In the genomic region with DNA sequence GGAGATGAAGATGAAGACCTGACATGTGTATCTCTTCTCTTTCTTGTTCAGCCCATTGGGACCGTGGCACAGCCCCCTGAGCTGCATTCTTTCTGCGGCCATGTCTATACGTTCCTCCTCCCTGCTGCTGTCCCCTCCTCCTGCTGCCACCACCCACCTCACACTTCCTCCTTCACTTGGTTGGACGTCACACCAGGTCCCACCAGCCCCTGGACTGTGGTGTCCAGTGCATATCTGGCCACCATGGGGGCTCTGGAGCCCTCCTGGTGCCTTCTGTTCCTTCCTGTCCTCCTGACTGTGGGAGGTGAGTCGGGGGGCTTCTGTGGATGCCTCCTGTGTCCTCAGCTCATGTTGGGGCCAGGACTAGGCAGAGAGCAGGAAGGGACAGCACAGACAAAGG, we compare ENCODE assay signal across 8 mouse cellular contexts. TPM values are rescaled to one million over a fixed set of nuclear protein-coding genes. Genes with fewer than 3 reads are reported as not detected.
DNase-seq lines count a peak whose midpoint lies in the region; ATAC-seq and TF ChIP-seq lines count a peak whose summit lies in the region.

A gene (plus strand): TSS at position 165 of the 400 bp plus-strand sequence.

- H3K9ac ChIP-seq in liver, embryonic 11.5 days (ENCODE audit: low read depth, low read length): no peak within 1 kb of the TSS
- no peak within 1 kb of the TSS for H3K9ac ChIP-seq in neural tube, embryonic 12.5 days

- no peak for DNase-seq in layer of hippocampus, adult 18-20 months (ENCODE audit: low spot score in 2 of 2)
- no peak for DNase-seq in layer of hippocampus, adult 9-10 months (ENCODE audit: low spot score)
- no peak for DNase-seq in hindbrain, embryonic 10.5 days (ENCODE audit: low spot score)
- no peak for DNase-seq in liver, embryonic 11.5 days (ENCODE audit: low spot score)
- no peak for DNase-seq in right cerebral cortex, postnatal 36 days (ENCODE audit: low spot score in 2 of 2)
- DNase-seq in ovary, postnatal 36 days (ENCODE audit: low spot score): no peak

- H3K4me3 ChIP-seq in cortical plate, adult 2 months (ENCODE audit: insufficient read depth, low read length): 0 out of 2 replicates have a peak within 1 kb of the TSS, but pooled peaks have one; percentile 9
- H3K4me3 ChIP-seq in hindbrain, embryonic 10.5 days: no peak within 1 kb of the TSS
- peak within 1 kb of the TSS; percentile 27 for H3K4me3 ChIP-seq in liver, embryonic 11.5 days (ENCODE audit: low read depth, low read length)
- no peak within 1 kb of the TSS for H3K4me3 ChIP-seq in neural tube, embryonic 12.5 days

- no peaks in the 10 kb centered on the region for H3K4me1 ChIP-seq in cortical plate, adult 2 months (ENCODE audit: control insufficient read depth, insufficient read depth, low read length)
- no peaks in the 10 kb centered on the region for H3K4me1 ChIP-seq in hindbrain, embryonic 10.5 days (replicated peaks)
- H3K4me1 ChIP-seq in liver, embryonic 11.5 days (replicated peaks; ENCODE audit: control insufficient read depth, insufficient read depth, low read length): no peaks in the 10 kb centered on the region
- H3K4me1 ChIP-seq in neural tube, embryonic 12.5 days: no peaks in the 10 kb centered on the region

- TF ChIP-seq POLR2A in cortical plate, adult 2 months (IDR thresholded peaks at IDR 0.05; ENCODE audit: extremely low read depth, insufficient read depth, low read length): 0 out of 2 replicates have a peak, but pooled peaks have one; percentile 28

- no peak for TF ChIP-seq CTCF in cortical plate, adult 2 months (IDR thresholded peaks at IDR 0.05; ENCODE audit: extremely low read depth, insufficient read depth, low read length)

- 75% methylated on average over 5 of the region's 5 CpGs for WGBS in hindbrain, embryonic 10.5 days
- 34% methylated on average over 5 of the region's 5 CpGs for WGBS in liver, embryonic 11.5 days
- 73% methylated on average over 5 of the region's 5 CpGs for WGBS in neural tube, embryonic 12.5 days

- no peak within 1 kb of the TSS for H3K4me2 ChIP-seq in liver, embryonic 11.5 days
- H3K4me2 ChIP-seq in neural tube, embryonic 12.5 days (replicated peaks): no peak within 1 kb of the TSS

- no peaks in the 10 kb centered on the region for H3K9me3 ChIP-seq in hindbrain, embryonic 10.5 days
- no peaks in the 10 kb centered on the region for H3K9me3 ChIP-seq in liver, embryonic 11.5 days (ENCODE audit: control insufficient read depth, low read length)
- no peaks in the 10 kb centered on the region for H3K9me3 ChIP-seq in neural tube, embryonic 12.5 days

- no peaks in the 10 kb centered on the region for H3K36me3 ChIP-seq in hindbrain, embryonic 10.5 days
- H3K36me3 ChIP-seq in liver, embryonic 11.5 days (ENCODE audit: control insufficient read depth, insufficient read depth, low read length): no peaks in the 10 kb centered on the region
- no peaks in the 10 kb centered on the region for H3K36me3 ChIP-seq in neural tube, embryonic 12.5 days

- 0 out of 2 replicates have a peak, but pooled peaks cover 8% of the 10 kb centered on the region for H3K27me3 ChIP-seq in hindbrain, embryonic 10.5 days (ENCODE audit: insufficient read depth, poor library complexity, severe bottlenecking)
- no peaks in the 10 kb centered on the region for H3K27me3 ChIP-seq in liver, embryonic 11.5 days (replicated peaks; ENCODE audit: control insufficient read depth, insufficient read depth, low read length)
- no peaks in the 10 kb centered on the region for H3K27me3 ChIP-seq in neural tube, embryonic 12.5 days (replicated peaks)

- no peak for ATAC-seq in liver, embryonic 11.5 days (replicated peaks; ENCODE audit: low FRiP score)
- no peak for ATAC-seq in neural tube, embryonic 12.5 days (ENCODE audit: low FRiP score, low read depth)

- peak within 1 kb of the TSS; percentile 33; the same call in 1 of the 2 replicates for H3K27ac ChIP-seq in cortical plate, adult 2 months (ENCODE audit: insufficient read depth, low read length)
- H3K27ac ChIP-seq in hindbrain, embryonic 10.5 days: no peak within 1 kb of the TSS
- no peak within 1 kb of the TSS for H3K27ac ChIP-seq in liver, embryonic 11.5 days (ENCODE audit: low read depth, low read length)
- no peak within 1 kb of the TSS for H3K27ac ChIP-seq in neural tube, embryonic 12.5 days

RNA-seq across cellular contexts. Expression of the gene that starts here (rescaled TPM):
- total RNA-seq in layer of hippocampus, adult 18-20 months (2021): 10 to 100 TPM; 29.7 to 34.3 TPM
- 78.9 and 79.5 TPM in 2 replicates for polyA plus RNA-seq in cortical plate, adult 2 months (2012; rRNA removed)
- polyA plus RNA-seq in hindbrain, embryonic 10.5 days (2016; fragmentation: Nextera tagmentation; extraction: Ambion mirVana): 16.9 and 27.9 TPM in 2 replicates
- polyA plus RNA-seq in liver, embryonic 11.5 days (2014; fragmentation: Nextera tagmentation; extraction: Ambion mirVana): 60.6 and 61.9 TPM in 2 replicates
- 22.6 and 23.2 TPM in 2 replicates for polyA plus RNA-seq in neural tube, embryonic 12.5 days (2016; fragmentation: Nextera tagmentation; extraction: Ambion mirVana)

Comparison
In these comparisons a context has a peak if more than half of its experiments do, and no peak if none do; other contexts are left out.
1. H3K4me3 ChIP-seq: peak in cortical plate, adult 2 months (single experiment) and liver, embryonic 11.5 days (single experiment); none in hindbrain, embryonic 10.5 days (single experiment) and neural tube, embryonic 12.5 days (single experiment).